Mouse (Mus musculus) heart, embryonic 11.5 days (tissue): ENCODE measurements around the gene Eomes. TPM values are rescaled to one million over a fixed set of nuclear protein-coding genes. Genes with fewer than 3 reads are reported as not detected.

Experiments
- ATAC-seq: fragments of 200-750 bp; cut with Nextera tagmentation; replicated peaks from 2 replicates; pipeline ENCODE4 v1.8.0; 2017; ENCODE audit warnings: moderate library complexity; ENCODE audit not compliant: insufficient number of reproducible peaks, low FRiP score, low TSS enrichment
- H3K27ac ChIP-seq: fragments of 300-500 bp; sonication (generic); 2 replicates; pipeline ENCODE4 v1.5.1; 2014; ENCODE audit warnings: mild to moderate bottlenecking, low read depth, low read length
- H3K27me3 ChIP-seq: fragments of 300-500 bp; sonication (generic); 2 replicates; pipeline ENCODE4 v1.6.1; 2014; ENCODE audit warnings: mild to moderate bottlenecking, low read length, mixed read lengths; ENCODE audit not compliant: control insufficient read depth, insufficient read depth
- H3K36me3 ChIP-seq: fragments of 300-500 bp; sonication (generic); 2 replicates; pipeline ENCODE4 v1.6.1; 2014; ENCODE audit warnings: mild to moderate bottlenecking, low read length, moderate library complexity, mixed read lengths; ENCODE audit not compliant: control insufficient read depth, insufficient read depth
- H3K4me1 ChIP-seq: fragments of 300-500 bp; sonication (generic); 2 replicates; pipeline ENCODE4 v1.6.1; 2014; ENCODE audit warnings: low read length; ENCODE audit not compliant: control insufficient read depth, insufficient read depth
- H3K4me2 ChIP-seq: fragments of 300-500 bp; sonication (generic); 2 replicates; pipeline ENCODE4 v1.6.1; 2014; ENCODE audit warnings: mild to moderate bottlenecking, moderate library complexity
- H3K4me3 ChIP-seq: fragments of 300-500 bp; sonication (generic); 2 replicates; pipeline ENCODE4 v1.5.1; 2014; ENCODE audit warnings: low read depth, low read length
- H3K9ac ChIP-seq: fragments of 300-500 bp; sonication (generic); 2 replicates; pipeline ENCODE4 v1.6.1; 2014; ENCODE audit warnings: mild to moderate bottlenecking, low read depth, low read length, moderate library complexity
- H3K9me3 ChIP-seq: fragments of 300-500 bp; sonication (generic); replicated peaks from 2 replicates; pipeline ENCODE4 v1.6.1; 2016; ENCODE audit warnings: low read length; ENCODE audit not compliant: control insufficient read depth
- WGBS: fragments of 180-500 bp; shearing (Covaris S2); extraction: QIAGEN DNeasy Blood & Tissue Kit; methylation state at CpG from one replicate; pipeline ENCODE4 v1.1.7; 2014; ENCODE audit not compliant: insufficient replicate concordance; 5-methylcytosine and 5-hydroxymethylcytosine counted together
- polyA plus RNA-seq: library from polyadenylated mRNA; unstranded; fragments of >200 nt; fragmentation: Nextera tagmentation; extraction: Ambion mirVana; gene quantifications from 2 replicates; pipeline ENCODE4 v1.2.1, GENCODE M21; 2014

Eomes gene
- polyA plus RNA-seq: 0.08 and 0.17 TPM in 2 replicates

GRCm38 (mm10) chr9:118477961-118478360, at the start of gene Eomes:
Gene Eomes (plus strand): TSS chr9:118478212.
- Histone ChIP-seq H3K9me3 (no peaks in the 10 kb centered on the region), H3K4me3 (peak within 1 kb of the TSS; percentile 57), H3K4me1 (peaks cover 17% of the 10 kb centered on the region), H3K27me3 (peaks cover 75% of the 10 kb centered on the region), H3K9ac (no peak within 1 kb of the TSS), H3K4me2 (peak within 1 kb of the TSS; percentile 84), H3K36me3 (no peaks in the 10 kb centered on the region), H3K27ac (no peak within 1 kb of the TSS)
- no peak for ATAC-seq
- under 1% methylated on average over 9 of the region's 9 CpGs for WGBS

GRCm38 (mm10) chr9:118444809-118445208, 33.2 kb upstream of the Eomes start:
- 15% methylated on average over 9 of the region's 9 CpGs for WGBS
- Histone ChIP-seq H3K27ac (no peak overlapping the region), H3K4me1 (peaks cover 4% of the 10 kb centered on the region; the same call in 1 of the 2 replicates), H3K4me2 (peak overlapping the region; percentile 5; the same call in 1 of the 2 replicates), H3K9ac (no peak overlapping the region), H3K36me3 (no peaks in the 10 kb centered on the region), H3K9me3 (no peaks in the 10 kb centered on the region), H3K27me3 (no peaks in the 10 kb centered on the region), H3K4me3 (no peak overlapping the region)
- ATAC-seq: no peak

GRCm38 (mm10) chr9:118449336-118449735, 28.7 kb upstream of the Eomes start:
- no peaks in the 10 kb centered on the region for H3K9me3 ChIP-seq
- peaks cover 4% of the 10 kb centered on the region; the same call in 1 of the 2 replicates for H3K4me1 ChIP-seq
- WGBS: 76% methylated on average over 8 of the region's 8 CpGs
- H3K36me3 ChIP-seq: no peaks in the 10 kb centered on the region
- no peak for ATAC-seq
- H3K27ac ChIP-seq: no peak overlapping the region
- H3K27me3 ChIP-seq: no peaks in the 10 kb centered on the region
- H3K9ac ChIP-seq: no peak overlapping the region
- H3K4me3 ChIP-seq: no peak overlapping the region
- no peak overlapping the region for H3K4me2 ChIP-seq

GRCm38 (mm10) chr9:118453427-118453826, 24.6 kb upstream of the Eomes start:
- H3K9me3 ChIP-seq: no peaks in the 10 kb centered on the region
- 0 out of 2 replicates have a peak overlapping the region, but pooled peaks have one; percentile 22 for H3K9ac ChIP-seq
- no peaks in the 10 kb centered on the region for H3K36me3 ChIP-seq
- peak overlapping the region; percentile 30 for H3K4me3 ChIP-seq
- H3K27ac ChIP-seq: no peak overlapping the region
- H3K4me2 ChIP-seq: peak overlapping the region; percentile 55
- ATAC-seq: no peak
- H3K27me3 ChIP-seq: no peaks in the 10 kb centered on the region; the same call in 1 of the 2 replicates
- 29% methylated on average over 9 of the region's 9 CpGs for WGBS
- no peaks in the 10 kb centered on the region for H3K4me1 ChIP-seq

GRCm38 (mm10) chr9:118455188-118455845, 22.7 kb upstream of the Eomes start:
- Histone ChIP-seq H3K27ac (no peak overlapping the region), H3K4me1 (no peaks in the 10 kb centered on the region), H3K4me2 (no peak overlapping the region), H3K27me3 (no peaks in the 10 kb centered on the region; the same call in 1 of the 2 replicates), H3K9me3 (no peaks in the 10 kb centered on the region), H3K36me3 (no peaks in the 10 kb centered on the region), H3K9ac (no peak overlapping the region), H3K4me3 (no peak overlapping the region)
- WGBS: 66% methylated on average over 9 of the region's 9 CpGs
- ATAC-seq: no peak

GRCm38 (mm10) chr9:118456405-118456804, 21.6 kb upstream of the Eomes start:
- Histone ChIP-seq H3K9ac (no peak overlapping the region), H3K4me3 (no peak overlapping the region), H3K27ac (no peak overlapping the region), H3K9me3 (no peaks in the 10 kb centered on the region), H3K4me1 (no peaks in the 10 kb centered on the region), H3K36me3 (no peaks in the 10 kb centered on the region), H3K27me3 (no peaks in the 10 kb centered on the region; the same call in 1 of the 2 replicates), H3K4me2 (no peak overlapping the region)
- ATAC-seq: no peak
- 22% methylated on average over 5 of the region's 6 CpGs for WGBS

- Histone ChIP-seq H3K27me3 (no peaks in the 10 kb centered on the region; the same call in 1 of the 2 replicates), H3K27ac (no peak overlapping the region), H3K4me1 (no peaks in the 10 kb centered on the region), H3K4me2 (no peak overlapping the region), H3K36me3 (no peaks in the 10 kb centered on the region), H3K9ac (no peak overlapping the region), H3K4me3 (no peak overlapping the region), H3K9me3 (no peaks in the 10 kb centered on the region)
- no peak for ATAC-seq
- WGBS: 10% methylated on average over 5 of the region's 5 CpGs
Measured at GRCm38 (mm10) chr9:118458039-118458438, 20.0 kb upstream of the Eomes start.

GRCm38 (mm10) chr9:118464031-118464430, 14.0 kb upstream of the Eomes start:
- Histone ChIP-seq H3K4me2 (no peak overlapping the region), H3K4me1 (no peaks in the 10 kb centered on the region), H3K9ac (no peak overlapping the region), H3K36me3 (no peaks in the 10 kb centered on the region), H3K9me3 (no peaks in the 10 kb centered on the region), H3K27me3 (peaks cover 14% of the 10 kb centered on the region), H3K4me3 (no peak overlapping the region), H3K27ac (no peak overlapping the region)
- ATAC-seq: no peak
- WGBS: 56% methylated on average over 1 of the region's 1 CpGs

- Histone ChIP-seq H3K36me3 (no peaks in the 10 kb centered on the region), H3K4me1 (no peaks in the 10 kb centered on the region), H3K9me3 (no peaks in the 10 kb centered on the region), H3K27me3 (peaks cover 38% of the 10 kb centered on the region), H3K9ac (no peak overlapping the region), H3K4me3 (peak overlapping the region; percentile 23), H3K4me2 (peak overlapping the region; percentile 40), H3K27ac (no peak overlapping the region)
- no peak for ATAC-seq
- 2% methylated on average over 14 of the region's 14 CpGs for WGBS
Measured at GRCm38 (mm10) chr9:118468301-118468700, 9.7 kb upstream of the Eomes start.
